ENCODE assay signal across 12 mouse cellular contexts in the genomic region with DNA sequence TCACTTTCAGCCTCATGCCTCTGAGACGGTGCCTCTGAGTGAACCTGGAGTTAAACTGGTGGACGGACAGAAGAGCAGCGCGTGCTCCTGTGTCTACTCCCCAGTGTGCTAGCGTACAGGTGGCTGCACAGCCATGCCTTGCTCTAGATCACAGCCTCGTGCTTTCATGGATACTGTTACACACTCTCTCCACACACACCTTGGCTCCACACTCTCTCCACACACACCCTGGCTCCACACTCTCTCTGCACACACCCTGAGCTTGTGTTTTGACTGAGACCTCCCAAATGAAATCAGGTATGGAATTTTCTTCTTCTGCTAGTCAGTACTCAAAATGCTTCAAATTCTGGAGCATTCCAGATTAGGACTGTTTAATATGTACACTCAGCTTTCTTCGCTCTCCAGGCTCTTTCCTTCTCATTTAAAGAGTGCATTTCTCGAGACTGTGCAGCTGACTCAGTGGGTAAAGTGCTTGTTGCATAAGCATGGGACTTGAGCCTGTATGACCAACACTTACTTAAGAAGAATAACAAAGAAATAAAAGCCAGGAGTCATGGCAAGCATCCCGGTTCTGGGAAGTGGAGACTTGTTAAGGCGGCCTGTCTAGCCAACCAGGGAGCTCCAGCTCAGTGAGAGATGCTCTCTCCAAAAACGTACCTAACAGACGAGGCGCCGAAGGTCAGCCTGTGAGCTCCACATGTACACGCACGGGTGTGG. TPM values are rescaled to one million over a fixed set of nuclear protein-coding genes. Genes with fewer than 3 reads are reported as not detected.
DNase-seq lines count a peak whose midpoint lies in the region; ATAC-seq and TF ChIP-seq lines count a peak whose summit lies in the region.
"Had no signal": no experiment of that assay in that cellular context is flagged by ENCODE, and none has a peak within 500 bp of the region (broad histone marks: within the 10 kb centered on the region; RNA-seq: fewer than 3 reads in every experiment).

No protein-coding gene starts in this region.

- H3K4me3 ChIP-seq in heart, adult 2 months = no peak overlapping the region
- no peak overlapping the region for H3K4me3 ChIP-seq in heart, embryonic 12.5 days
- H3K4me3 ChIP-seq: heart, embryonic 13.5 days had no signal

- 84% methylated on average over 16 of the region's 16 CpGs for WGBS in heart, adult 2 months
- 82% methylated on average over 16 of the region's 16 CpGs for WGBS in heart, embryonic 12.5 days

- intact Hi-C loops in heart, adult 2 months (cut with DNase I) = no loop called here

- no peak for ATAC-seq in heart, embryonic 12.5 days (ENCODE audit: insufficient number of reproducible peaks, low FRiP score)

- TF ChIP-seq POLR2A in heart, adult 2 months (IDR thresholded peaks at IDR 0.05; ENCODE audit: insufficient read depth, low read depth, low read length) = no peak

- no peak overlapping the region for H3K9ac ChIP-seq in heart, adult 2 months (ENCODE audit: low read depth, low read length)
- H3K9ac ChIP-seq in heart, embryonic 12.5 days = no peak overlapping the region
- H3K9ac ChIP-seq: heart, embryonic 13.5 days had no signal

- TF ChIP-seq CTCF in heart, adult 2 months (IDR thresholded peaks at IDR 0.05) = no peak

- H3K79me2 ChIP-seq in heart, adult 2 months (replicated peaks; ENCODE audit: control insufficient read depth, insufficient read depth, low read length) = no peaks in the 10 kb centered on the region

- H3K4me1 ChIP-seq in heart, adult 2 months (ENCODE audit: control insufficient read depth, insufficient read depth, low read length) = 0 out of 2 replicates have a peak, but pooled peaks cover 1% of the 10 kb centered on the region
- H3K4me1 ChIP-seq in heart, embryonic 12.5 days (replicated peaks) = no peaks in the 10 kb centered on the region

- H3K4me2 ChIP-seq in heart, embryonic 12.5 days = no peak overlapping the region
- H3K4me2 ChIP-seq: heart, embryonic 13.5 days had no signal

- H3K27me3 ChIP-seq in heart, adult 2 months (ENCODE audit: control insufficient read depth, insufficient read depth, low read length) = no peaks in the 10 kb centered on the region
- no peaks in the 10 kb centered on the region for H3K27me3 ChIP-seq in heart, embryonic 12.5 days (replicated peaks)
- H3K27me3 ChIP-seq: CH12.LX; heart, embryonic 13.5 days had no signal

- no peak for TF ChIP-seq EP300 in heart, adult 2 months (IDR thresholded peaks at IDR 0.05; ENCODE audit: insufficient read depth, low read depth, low read length)

- H3K27ac ChIP-seq in heart, adult 2 months = no peak overlapping the region
- no peak overlapping the region for H3K27ac ChIP-seq in heart, embryonic 12.5 days (ENCODE audit: poor library complexity, severe bottlenecking)
- H3K27ac ChIP-seq: heart, embryonic 13.5 days had no signal

- H3K9me3 ChIP-seq in heart, embryonic 12.5 days (replicated peaks) = no peaks in the 10 kb centered on the region
- H3K9me3 ChIP-seq: heart, embryonic 13.5 days had no signal

- DNase-seq in heart, adult 2 months = peak; percentile 27 to 44
- peak; percentile 94 for DNase-seq in fat pad, adult 2 months (ENCODE audit: extremely low read depth, low read depth, low spot score)
- peak; percentile 18 for DNase-seq in heart, postnatal 4 days
- DNase-seq in lung, postnatal 4 days = peak; percentile 70 to 80
- DNase-seq in retina, postnatal 1 day = no peak
- no peak for DNase-seq in cerebellum, adult 11-12 months
- DNase-seq in kidney, adult 11 months = no peak
- DNase-seq: right cerebral cortex, adult 18-20 months; thymus, postnatal 14 days had no signal

- H3K36me3 ChIP-seq in heart, adult 2 months (ENCODE audit: control insufficient read depth, insufficient read depth, low read length) = no peaks in the 10 kb centered on the region
- H3K36me3 ChIP-seq in heart, embryonic 12.5 days = no peaks in the 10 kb centered on the region
- H3K36me3 ChIP-seq: heart, embryonic 13.5 days had no signal

RNA-seq across cellular contexts. Expression of a gene that starts 51.1 kb away (rescaled TPM):
- total RNA-seq in heart, adult 2 months (2021) = 10 to 100 TPM; 70.5 to 74.2 TPM
- 6.5 and 13.7 TPM in 2 replicates for polyA plus RNA-seq in heart, adult 2 months (2012; rRNA removed)
- 175 and 181 TPM in 2 replicates for polyA plus RNA-seq in heart, embryonic 12.5 days (2016; fragmentation: Nextera tagmentation; extraction: Ambion mirVana)
- total RNA-seq in heart, postnatal 4 days (2021) = 10 to 100 TPM; 73.8 to 75.4 TPM

Comparison
In these comparisons a context has a peak if more than half of its experiments do, and no peak if none do; other contexts are left out.
1. DNase-seq: peak in heart, adult 2 months (2 of 2), fat pad, adult 2 months (single experiment), heart, postnatal 4 days (single experiment) and lung, postnatal 4 days (2 of 2); none in retina, postnatal 1 day (single experiment), cerebellum, adult 11-12 months (single experiment) and kidney, adult 11 months (single experiment).